Mouse (Mus musculus) megakaryocyte, embryonic 14.5 days (primary cell): ENCODE data around the gene Olfr18. TPM values are rescaled to one million over a fixed set of nuclear protein-coding genes. Genes with fewer than 3 reads are reported as not detected.
A peak's percentile ranks its signal among the peaks of the same experiment; 100 is the strongest.
"Not testable (repeated sequence)": the region's sequence is repeated elsewhere in the genome, so short reads cannot be mapped to it uniquely, and the experiment has no call there.

ENCODE experiments used
- H3K27me3 ChIP-seq: replicated peaks from 2 replicates; pipeline ENCODE3; 2012; ENCODE audit warnings: inconsistent platforms
- H3K36me3 ChIP-seq: replicated peaks from 2 replicates; pipeline ENCODE3; 2012; ENCODE audit warnings: low read length, inconsistent platforms, mixed read lengths
- H3K4me1 ChIP-seq: 2 replicates; pipeline ENCODE4 v1.6.1; 2012; ENCODE audit warnings: inconsistent platforms
- H3K4me3 ChIP-seq: replicated peaks from 2 replicates; pipeline ENCODE3; 2012; ENCODE audit warnings: moderate library complexity, mild to moderate bottlenecking, inconsistent platforms
- H3K9me3 ChIP-seq: 2 replicates; pipeline ENCODE4 v1.6.1; 2012; ENCODE audit warnings: inconsistent platforms
- FLI1 ChIP-seq: IDR thresholded peaks from 2 replicates; pipeline ENCODE4 v1.6.1; 2012; ENCODE audit warnings: low read length, inconsistent platforms, mixed read lengths
- GATA1 ChIP-seq: IDR thresholded peaks from 3 replicates; pipeline ENCODE4 v1.6.1; 2012; ENCODE audit warnings: mixed read lengths, low read length, inconsistent platforms, borderline replicate concordance
- polyA plus RNA-seq: library from polyadenylated mRNA; stranded (reverse); fragments of >175 nt; gene quantifications from 2 replicates; pipeline ENCODE4 v1.2.3, GENCODE M21; 2012; ENCODE audit warnings: low replicate concordance; ENCODE audit not compliant: insufficient read depth

Olfr18 gene
- polyA plus RNA-seq, result not detected in 2 replicates

DNA sequence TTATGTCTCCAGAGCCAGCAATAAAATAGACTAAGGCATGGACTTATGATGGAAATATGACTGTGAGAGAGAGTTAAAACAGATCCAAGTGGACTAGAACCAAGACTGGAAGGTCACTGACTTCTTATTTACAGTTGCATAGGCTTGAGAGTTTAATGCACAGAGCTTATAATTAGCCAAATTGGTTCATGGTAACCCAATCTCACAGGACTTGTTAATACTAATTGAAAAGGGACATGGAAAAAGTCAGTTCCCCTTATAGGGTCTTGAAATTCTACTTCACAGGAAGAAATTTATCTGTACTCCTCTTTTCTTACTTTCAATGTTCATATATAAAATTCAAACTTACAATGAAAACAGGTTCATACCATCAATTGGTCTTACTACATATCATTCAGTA lies at the start of gene Olfr18:
Gene Olfr18, minus strand, starts transcription at position 101 of the 400 bp plus-strand sequence.
- H3K4me1 ChIP-seq, result no peaks in the 10 kb centered on the region
- no peaks in the 10 kb centered on the region for H3K9me3 ChIP-seq
- no peaks in the 10 kb centered on the region for H3K27me3 ChIP-seq
- H3K36me3 ChIP-seq, result no peaks in the 10 kb centered on the region
- no peak within 1 kb of the TSS for H3K4me3 ChIP-seq
- no peak for TF ChIP-seq FLI1
- no peak for TF ChIP-seq GATA1

GRCm38 (mm10) chr9:20385343-20385703 lies 49.4 kb upstream of the Olfr18 start:
- Histone ChIP-seq H3K4me1 (peaks cover 22% of the 10 kb centered on the region), H3K36me3 (no peaks in the 10 kb centered on the region), H3K9me3 (peaks cover 22% of the 10 kb centered on the region), H3K27me3 (no peaks in the 10 kb centered on the region), H3K4me3 (peak overlapping the region; percentile 98)
- no peak for TF ChIP-seq GATA1
- no peak for TF ChIP-seq FLI1

DNA sequence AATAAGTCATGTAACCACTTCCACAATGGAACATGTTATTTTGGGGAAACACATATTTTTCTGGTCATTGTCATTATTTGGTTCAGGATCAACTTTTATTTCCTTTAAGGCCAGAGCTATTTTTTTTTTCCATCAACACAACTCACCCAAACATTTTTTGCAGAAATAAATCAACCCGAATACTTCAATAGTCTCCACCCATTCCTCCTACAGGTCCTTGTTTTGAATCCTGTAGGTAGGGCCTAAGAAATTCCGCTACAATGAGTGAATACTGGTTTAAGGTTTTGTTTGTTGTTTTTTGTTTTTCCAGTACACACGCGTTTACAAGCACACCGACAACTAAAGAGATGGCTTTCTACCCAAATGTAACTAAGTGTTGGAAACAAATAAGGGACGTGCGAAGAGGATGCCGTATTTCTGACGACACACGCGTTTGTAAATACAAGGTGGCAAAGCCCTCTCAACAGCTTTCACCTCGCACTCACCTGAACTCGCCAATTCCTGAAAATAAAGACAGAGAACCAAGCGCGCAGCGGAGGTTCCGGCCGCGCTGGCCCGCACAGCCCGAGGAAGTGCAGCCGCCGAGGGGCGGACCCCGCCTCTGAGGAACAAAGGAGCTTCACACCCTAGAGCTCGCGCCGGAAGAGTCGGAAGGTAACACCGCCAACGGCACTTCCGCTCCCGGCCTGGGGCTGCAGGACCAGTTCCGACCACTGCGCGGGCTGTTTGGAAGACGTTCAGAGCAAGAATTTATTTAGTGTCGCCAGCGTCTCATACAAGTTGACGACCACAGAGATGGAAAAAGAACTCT lies 48.8 kb upstream of the Olfr18 start, which contains the start of gene Zfp560:
Gene Zfp560, minus strand, starts transcription at position 646 of the 811 bp plus-strand sequence.
- no peaks in the 10 kb centered on the region for H3K36me3 ChIP-seq
- H3K4me1 ChIP-seq, result peaks cover 22% of the 10 kb centered on the region

GRCm38 (mm10) chr9:20383659-20384058 lies 47.8 kb upstream of the Olfr18 start:
- no peaks in the 10 kb centered on the region for H3K36me3 ChIP-seq
- peaks cover 22% of the 10 kb centered on the region for H3K4me1 ChIP-seq
- no peaks in the 10 kb centered on the region for H3K27me3 ChIP-seq
- TF ChIP-seq FLI1, result no peak
- TF ChIP-seq GATA1, result no peak
- H3K9me3 ChIP-seq, result peaks cover 17% of the 10 kb centered on the region
- H3K4me3 ChIP-seq, result peak overlapping the region; percentile 98

More for the DNA sequence above, 48.8 kb upstream of the Olfr18 start, which contains the start of gene Zfp560:
- Histone ChIP-seq H3K4me3 (peak within 1 kb of the TSS; percentile 98), H3K9me3 (peaks cover 22% of the 10 kb centered on the region), H3K27me3 (no peaks in the 10 kb centered on the region)
- TF ChIP-seq GATA1, result no peak
- no peak; the same call in 1 of the 2 replicates for TF ChIP-seq FLI1

GRCm38 (mm10) chr9:20374712-20375111 lies 38.8 kb upstream of the Olfr18 start:
- Histone ChIP-seq H3K4me1 (no peaks in the 10 kb centered on the region), H3K9me3 (peaks cover 18% of the 10 kb centered on the region), H3K36me3 (peaks cover 22% of the 10 kb centered on the region), H3K4me3 (no peak overlapping the region), H3K27me3 (no peaks in the 10 kb centered on the region)
- TF ChIP-seq FLI1 (no peak), GATA1 (no peak)

DNA sequence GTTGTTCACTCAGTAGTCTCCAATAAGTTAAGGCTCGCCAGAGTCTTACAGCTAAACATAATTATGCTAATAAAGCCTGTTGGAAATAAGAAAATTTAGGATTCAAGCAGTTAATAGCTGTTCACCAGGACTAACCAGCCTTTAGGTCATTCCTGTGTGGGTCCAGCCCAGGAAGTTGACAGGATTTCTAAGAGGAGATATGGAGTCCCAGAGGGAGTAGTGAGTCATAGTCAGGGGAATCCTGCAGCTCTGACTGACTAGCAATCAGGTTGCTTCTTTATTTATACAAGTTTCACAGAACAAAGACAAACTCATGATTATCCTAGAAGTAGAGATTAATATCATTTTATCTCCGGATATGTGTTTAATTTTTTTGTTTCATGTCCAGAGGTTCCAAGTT lies 31.4 kb upstream of the Olfr18 start:
- no peak overlapping the region for H3K4me3 ChIP-seq
- peaks cover 31% of the 10 kb centered on the region for H3K36me3 ChIP-seq
- H3K4me1 ChIP-seq, result no peaks in the 10 kb centered on the region; the same call in 1 of the 2 replicates
- TF ChIP-seq FLI1 (no peak), GATA1 (no peak)
- no peaks in the 10 kb centered on the region for H3K27me3 ChIP-seq
- peaks cover 28% of the 10 kb centered on the region for H3K9me3 ChIP-seq

GRCm38 (mm10) chr9:20348501-20348900 lies 12.6 kb upstream of the Olfr18 start:
- Histone ChIP-seq H3K4me3 (no peak overlapping the region), H3K36me3 (peaks cover 62% of the 10 kb centered on the region), H3K4me1 (no peaks in the 10 kb centered on the region), H3K27me3 (no peaks in the 10 kb centered on the region), H3K9me3 (peaks cover 23% of the 10 kb centered on the region)
- no peak for TF ChIP-seq FLI1

DNA sequence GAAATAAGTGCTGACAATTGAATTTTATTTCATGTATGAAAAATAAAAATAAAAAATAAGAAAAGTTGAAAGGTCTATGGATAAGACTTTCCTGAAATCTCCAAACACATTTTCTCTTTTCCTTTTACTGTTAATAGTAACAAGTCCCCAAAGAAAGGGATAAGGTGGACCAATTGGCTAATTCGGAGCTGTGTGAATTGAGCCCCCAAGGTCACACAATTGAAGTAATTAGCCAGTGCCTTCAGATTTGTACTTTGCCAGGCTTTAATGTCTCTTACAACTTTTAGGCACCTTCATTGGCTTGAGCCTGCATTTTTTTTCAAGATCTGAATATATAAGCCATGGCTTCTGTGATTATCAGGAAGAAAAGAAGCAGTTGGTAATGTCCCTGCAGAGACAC lies 37.7 kb downstream of the Olfr18 start, which contains the start of gene Olfr873:
Gene Olfr873, plus strand, starts transcription at position 301 of the 400 bp plus-strand sequence.
- no peaks in the 10 kb centered on the region for H3K27me3 ChIP-seq
- H3K4me3 ChIP-seq, result no peak within 1 kb of the TSS
- no peaks in the 10 kb centered on the region for H3K9me3 ChIP-seq
- TF ChIP-seq GATA1 (no peak), FLI1 (no peak)
- no peaks in the 10 kb centered on the region for H3K36me3 ChIP-seq
- no peaks in the 10 kb centered on the region for H3K4me1 ChIP-seq

DNA sequence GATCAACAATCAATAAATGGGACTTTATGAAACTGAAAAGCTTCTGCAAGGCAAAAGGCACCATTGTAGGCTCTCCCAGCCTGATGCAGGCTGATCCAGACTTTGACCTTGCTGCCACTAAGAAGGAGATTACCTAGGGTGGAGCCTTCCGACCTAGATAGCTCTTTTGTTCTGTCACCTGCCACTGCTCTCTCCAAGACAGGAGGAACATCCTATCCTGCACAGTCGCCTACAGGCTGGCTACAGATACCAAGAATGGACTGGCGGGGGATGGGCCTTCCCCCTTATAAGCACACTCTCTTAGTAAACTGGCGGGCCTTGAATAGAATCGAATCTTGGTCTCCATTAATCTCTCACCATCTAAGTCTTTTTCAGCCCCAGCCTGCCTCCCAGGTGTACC lies 40.3 kb downstream of the Olfr18 start:
- H3K27me3 ChIP-seq, H3K4me3 ChIP-seq, H3K4me1 ChIP-seq, H3K9me3 ChIP-seq, H3K36me3 ChIP-seq: not testable (repeated sequence)

DNA sequence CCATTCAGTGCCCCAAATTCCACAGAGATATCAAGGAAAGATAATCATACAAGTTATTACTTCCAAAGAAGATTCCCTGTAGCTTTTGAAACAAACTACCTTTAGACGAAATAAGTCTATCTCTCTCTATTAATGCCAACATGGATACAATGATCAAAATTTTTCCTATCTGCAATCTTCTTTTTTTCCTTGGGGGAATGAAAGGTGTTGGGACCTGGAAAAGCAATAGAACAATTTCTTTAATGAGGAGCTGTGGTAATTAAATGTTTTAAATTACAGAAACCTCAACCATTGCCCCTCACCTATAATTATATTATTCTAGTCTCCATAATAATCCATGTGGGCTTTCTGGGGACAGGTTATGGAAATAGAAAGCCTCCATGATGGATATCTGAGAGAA lies 53.8 kb downstream of the Olfr18 start, which contains the start of gene Olfr39:
Gene Olfr39, plus strand, starts transcription at position 301 of the 400 bp plus-strand sequence.
- Histone ChIP-seq H3K9me3 (no peaks in the 10 kb centered on the region), H3K36me3 (no peaks in the 10 kb centered on the region), H3K4me1 (no peaks in the 10 kb centered on the region), H3K4me3 (no peak within 1 kb of the TSS), H3K27me3 (no peaks in the 10 kb centered on the region)
- no peak for TF ChIP-seq GATA1
- no peak for TF ChIP-seq FLI1

Other genes starting within 250 kb of the Olfr18 start
- gene Olfr868, start 237.5 kb downstream of the Olfr18 start, polyA plus RNA-seq, result not detected in 2 replicates
- gene Olfr869, start 207.1 kb downstream of the Olfr18 start, polyA plus RNA-seq, result not detected in 2 replicates
- not detected in 2 replicates for gene Olfr870, start 162.0 kb downstream of the Olfr18 start, polyA plus RNA-seq
- gene Olfr871, start 123.9 kb downstream of the Olfr18 start, polyA plus RNA-seq, result not detected in 2 replicates
- not detected in 2 replicates for gene Olfr872, start 99.0 kb downstream of the Olfr18 start, polyA plus RNA-seq
- gene Olfr39, start 53.7 kb downstream of the Olfr18 start, polyA plus RNA-seq, result not detected in 2 replicates
- gene Olfr873, start 37.6 kb downstream of the Olfr18 start, polyA plus RNA-seq, result 0.34 TPM in 1 of 2 replicates, not detected in the other
- 1.4 TPM in 1 of 2 replicates, not detected in the other for gene Zfp560, start 49.1 kb upstream of the Olfr18 start, polyA plus RNA-seq
- gene Zfp26, start 124.1 kb upstream of the Olfr18 start, polyA plus RNA-seq, result 0.08 and 0.24 TPM in 2 replicates
- gene Zfp426, start 156.7 kb upstream of the Olfr18 start, polyA plus RNA-seq, result 0.37 and 1.2 TPM in 2 replicates
- 0.26 and 0.56 TPM in 2 replicates for gene Zfp266, start 185.3 kb upstream of the Olfr18 start, polyA plus RNA-seq
- 1.6 TPM in 1 of 2 replicates, not detected in the other for gene Zfp846, start 245.2 kb upstream of the Olfr18 start, polyA plus RNA-seq